17 mouse cellular contexts compared by ENCODE assay signal in genomic region chr3:97854575-97855384, GRCm38 (mm10). TPM values are rescaled to one million over a fixed set of nuclear protein-coding genes. Genes with fewer than 3 reads are reported as not detected.
A peak's percentile ranks its signal among the peaks of the same experiment; 100 is the strongest.
DNase-seq lines count a peak whose midpoint lies in the region; ATAC-seq and TF ChIP-seq lines count a peak whose summit lies in the region.
"Had no signal": no experiment of that assay in that cellular context is flagged by ENCODE, and none has a peak within 500 bp of the region (broad histone marks: within the 10 kb centered on the region; RNA-seq: fewer than 3 reads in every experiment).

No protein-coding gene starts in this region.

- H3K4me2 ChIP-seq in hindbrain, embryonic 14.5 days (replicated peaks), result no peak overlapping the region
- no peak overlapping the region for H3K4me2 ChIP-seq in hindbrain, embryonic 11.5 days (replicated peaks; ENCODE audit: low read depth, low read length)
- H3K4me2 ChIP-seq: limb, embryonic 12.5 days; midbrain, embryonic 15.5 days had no signal

- H3K9me3 ChIP-seq in hindbrain, embryonic 14.5 days (ENCODE audit: control insufficient read depth, low read length), result no peaks in the 10 kb centered on the region
- no peaks in the 10 kb centered on the region for H3K9me3 ChIP-seq in hindbrain, embryonic 11.5 days (ENCODE audit: control insufficient read depth, low read length)
- H3K9me3 ChIP-seq: limb, embryonic 12.5 days; midbrain, embryonic 15.5 days had no signal

- H3K4me3 ChIP-seq in hindbrain, embryonic 14.5 days (replicated peaks; ENCODE audit: low read length), result no peak overlapping the region
- H3K4me3 ChIP-seq in hindbrain, embryonic 11.5 days (ENCODE audit: low read depth, low read length), result no peak overlapping the region
- no peak overlapping the region for H3K4me3 ChIP-seq in left cerebral cortex, adult 2 months
- H3K4me3 ChIP-seq: erythroblast, embryonic 14.5 days; limb, embryonic 12.5 days; midbrain, embryonic 15.5 days had no signal

- H3K4me1 ChIP-seq in hindbrain, embryonic 14.5 days (replicated peaks; ENCODE audit: control insufficient read depth, insufficient read depth, low read length), result no peaks in the 10 kb centered on the region
- no peaks in the 10 kb centered on the region for H3K4me1 ChIP-seq in hindbrain, embryonic 11.5 days (replicated peaks; ENCODE audit: control insufficient read depth, insufficient read depth, low read length)
- H3K4me1 ChIP-seq: limb, embryonic 12.5 days; midbrain, embryonic 15.5 days had no signal

- ATAC-seq in hindbrain, embryonic 14.5 days (ENCODE audit: low FRiP score), result no peak
- ATAC-seq in hindbrain, embryonic 11.5 days (ENCODE audit: low FRiP score), result no peak
- no peak for ATAC-seq in monocyte, adult 5-6 weeks (replicated peaks; ENCODE audit: insufficient number of reproducible peaks, low FRiP score, low TSS enrichment, poor library complexity, severe bottlenecking)
- ATAC-seq: CD4-positive, CD25-positive, alpha-beta regulatory T cell, adult 4 months; midbrain, embryonic 15.5 days; Patski had no signal

- WGBS in hindbrain, embryonic 14.5 days, result 44% methylated on average over 9 of the region's 9 CpGs
- WGBS in hindbrain, embryonic 11.5 days, result 58% methylated on average over 9 of the region's 9 CpGs

- no peak for DNase-seq in hindbrain, embryonic 14.5 days (ENCODE audit: low spot score)
- no peak for DNase-seq in hindbrain, embryonic 11.5 days (ENCODE audit: low spot score)
- peak; percentile 58 for DNase-seq in cerebellum, adult 11 months
- DNase-seq in cerebellum, postnatal 25 days, result peak; percentile 76 to 79
- DNase-seq in left cerebral cortex, adult 2 months (ENCODE audit: extremely low spot score in 1 of 2, low spot score in 2 of 2), result no peak
- DNase-seq in lung, adult 18-20 months, result no peak
- no peak for DNase-seq in gastrocnemius, postnatal 36 days
- DNase-seq: adrenal gland, postnatal 10 days; heart, adult 18-20 months; heart, postnatal 4 days; thymus, postnatal 14 days had no signal

- H3K36me3 ChIP-seq in hindbrain, embryonic 14.5 days (replicated peaks; ENCODE audit: control insufficient read depth, insufficient read depth), result no peaks in the 10 kb centered on the region
- H3K36me3 ChIP-seq in hindbrain, embryonic 11.5 days (ENCODE audit: control insufficient read depth, insufficient read depth, low read length), result no peaks in the 10 kb centered on the region
- H3K36me3 ChIP-seq: limb, embryonic 12.5 days; midbrain, embryonic 15.5 days had no signal

- H3K9ac ChIP-seq in hindbrain, embryonic 14.5 days, result no peak overlapping the region
- H3K9ac ChIP-seq in hindbrain, embryonic 11.5 days (ENCODE audit: low read depth, low read length), result no peak overlapping the region
- H3K9ac ChIP-seq: limb, embryonic 12.5 days; midbrain, embryonic 15.5 days had no signal

- no peak for TF ChIP-seq CTCF in left cerebral cortex, adult 2 months (IDR thresholded peaks at IDR 0.05)

- intact Hi-C loops in left cerebral cortex, adult 2 months (cut with DNase I), result no loop called here
- intact Hi-C loops in gastrocnemius, postnatal 36 days (cut with DNase I), result no loop called here

- no peaks in the 10 kb centered on the region for H3K27me3 ChIP-seq in hindbrain, embryonic 14.5 days (ENCODE audit: control insufficient read depth, insufficient read depth, low read length)
- H3K27me3 ChIP-seq in hindbrain, embryonic 11.5 days (ENCODE audit: control insufficient read depth, insufficient read depth, low read length), result no peaks in the 10 kb centered on the region
- H3K27me3 ChIP-seq: limb, embryonic 12.5 days; midbrain, embryonic 15.5 days; Patski had no signal

- H3K27ac ChIP-seq in hindbrain, embryonic 14.5 days, result peak overlapping the region; percentile 64
- no peak overlapping the region for H3K27ac ChIP-seq in hindbrain, embryonic 11.5 days (ENCODE audit: low read depth, low read length)
- peak overlapping the region; percentile 75 for H3K27ac ChIP-seq in left cerebral cortex, adult 2 months
- H3K27ac ChIP-seq: limb, embryonic 12.5 days; midbrain, embryonic 15.5 days had no signal

RNA-seq across cellular contexts. Expression of gene Pde4dip, which starts 33.7 kb away (rescaled TPM):
- 76.6 and 84.5 TPM in 2 replicates for polyA plus RNA-seq in hindbrain, embryonic 14.5 days (2014; fragmentation: Nextera tagmentation; extraction: Ambion mirVana)
- 27.5 and 35.5 TPM in 2 replicates for polyA plus RNA-seq in hindbrain, embryonic 11.5 days (2014; fragmentation: Nextera tagmentation; extraction: Ambion mirVana)
- 100 to 1,000 TPM; 224 to 246 TPM for total RNA-seq in left cerebral cortex, adult 2 months (2021)
- total RNA-seq in gastrocnemius, postnatal 36 days (2021), result 1,000 to 10,000 TPM; 2,796 to 3,405 TPM
- 16.0 to 25.4 TPM (median 16.5 TPM) in 3 replicates for total RNA-seq in monocyte, adult 5-6 weeks (2017)

RNA-seq across cellular contexts. Expression of gene Sec22b, which starts 46.2 kb away (rescaled TPM):
- 110 and 111 TPM in 2 replicates for polyA plus RNA-seq in hindbrain, embryonic 14.5 days (2014; fragmentation: Nextera tagmentation; extraction: Ambion mirVana)
- polyA plus RNA-seq in hindbrain, embryonic 11.5 days (2014; fragmentation: Nextera tagmentation; extraction: Ambion mirVana), result 134 and 135 TPM in 2 replicates
- 10 to 100 TPM; 80.1 to 90.2 TPM for total RNA-seq in left cerebral cortex, adult 2 months (2021)
- total RNA-seq in gastrocnemius, postnatal 36 days (2021), result 10 to 100 TPM; 22.0 to 24.0 TPM
- total RNA-seq in monocyte, adult 5-6 weeks (2017), result 37.7 to 62.2 TPM (median 46.2 TPM) in 3 replicates

Comparison
In these comparisons a context has a peak if more than half of its experiments do, and no peak if none do; other contexts are left out.
1. DNase-seq: peak in cerebellum, adult 11 months (single experiment) and cerebellum, postnatal 25 days (2 of 2); none in hindbrain, embryonic 14.5 days (single experiment), hindbrain, embryonic 11.5 days (single experiment), left cerebral cortex, adult 2 months (0 of 2), lung, adult 18-20 months (0 of 2) and gastrocnemius, postnatal 36 days (0 of 2).